Mouse (Mus musculus) cerebellum, adult 2 months (tissue): Measurements from ENCODE around the gene Hist1h4h. TPM values are rescaled to one million over a fixed set of nuclear protein-coding genes. Genes with fewer than 3 reads are reported as not detected.
A peak's percentile ranks its signal among the peaks of the same experiment; 100 is the strongest.
"Not testable (repeated sequence)": the region's sequence is repeated elsewhere in the genome, so short reads cannot be mapped to it uniquely, and the experiment has no call there.

Experiments used
- DNase-seq, 2 experiments: peaks; one replicate each; pipeline ENCODE4 v3.0.0; 2021
- H3K27ac ChIP-seq: fragments of 200-500 bp; 2 replicates; pipeline ENCODE4 v1.5.1; 2012; ENCODE audit warnings: low read length, control low read depth, inconsistent platforms; ENCODE audit not compliant: insufficient read depth
- H3K27me3 ChIP-seq: fragments of 200-500 bp; 2 replicates; pipeline ENCODE4 v1.6.1; 2012; ENCODE audit warnings: inconsistent platforms, mild to moderate bottlenecking, low read length, moderate library complexity; ENCODE audit not compliant: control insufficient read depth, insufficient read depth
- H3K4me1 ChIP-seq: fragments of 200-500 bp; 2 replicates; pipeline ENCODE4 v1.6.1; 2011; ENCODE audit warnings: low read length; ENCODE audit not compliant: control insufficient read depth, insufficient read depth
- H3K4me3 ChIP-seq: fragments of 200-500 bp; replicated peaks from 2 replicates; pipeline ENCODE3; 2011; ENCODE audit warnings: mild to moderate bottlenecking, low read depth, low read length, control low read depth; ENCODE audit not compliant: insufficient read depth
- CTCF ChIP-seq: fragments of 200-500 bp; IDR thresholded peaks from 2 replicates; pipeline ENCODE4 v1.5.1; 2011; ENCODE audit warnings: low read depth, mild to moderate bottlenecking, control low read depth, low read length, moderate library complexity, borderline replicate concordance; ENCODE audit not compliant: insufficient read depth
- POLR2A ChIP-seq: fragments of 200-500 bp; IDR thresholded peaks from 2 replicates; pipeline ENCODE4 v1.6.1; 2011; ENCODE audit warnings: low read length, control low read depth, borderline replicate concordance; ENCODE audit not compliant: insufficient read depth
- WGBS: fragments of 180-500 bp; shearing (Covaris S2); methylation state at CpG from one replicate; pipeline ENCODE4 v1.1.7; 2018; 5-methylcytosine and 5-hydroxymethylcytosine counted together
- polyA plus RNA-seq: library from polyadenylated mRNA; depleted of rRNA; stranded (reverse); fragments of >200 nt; gene quantifications from 2 replicates; pipeline ENCODE4 v1.2.3, GENCODE M21; 2012

The Hist1h4h gene
- polyA plus RNA-seq, 1 experiment, result 33.0 TPM

DNA sequence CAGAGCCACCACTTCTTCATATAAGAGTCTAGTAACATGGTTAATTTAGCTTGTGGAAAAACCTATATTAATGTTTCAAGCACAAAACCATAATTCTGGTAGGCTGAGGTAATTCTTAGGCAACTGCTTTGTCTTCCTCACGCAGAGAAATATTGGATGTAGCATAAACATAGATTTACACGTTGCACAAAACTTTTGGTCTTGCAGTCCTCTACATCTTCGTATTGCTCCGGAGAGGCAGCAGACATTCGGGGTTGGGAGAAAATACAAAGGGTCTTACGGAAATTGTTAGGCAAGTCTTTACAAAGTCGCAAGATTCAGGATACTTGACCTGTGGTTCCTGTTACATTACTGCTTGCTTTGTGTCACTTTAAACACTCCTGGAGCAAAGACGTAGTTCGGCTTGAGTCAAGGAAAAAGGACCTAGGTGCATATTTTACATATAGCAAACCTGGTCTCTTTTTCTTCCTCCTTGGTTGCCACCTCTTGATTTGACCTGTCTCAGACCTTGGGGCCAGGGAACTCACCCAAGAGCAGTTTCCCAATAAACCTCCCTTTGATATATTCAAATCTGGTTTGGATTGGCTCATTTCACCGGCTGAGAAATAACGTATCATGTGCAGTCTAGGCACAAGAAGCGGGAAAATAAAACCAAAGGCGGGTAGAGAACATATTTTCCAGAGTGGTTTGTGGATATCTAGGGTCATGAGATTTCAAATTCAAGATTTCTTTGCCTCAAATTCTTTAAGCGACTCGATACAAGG, 3.7 kb downstream of the Hist1h4h start:
- WGBS, result under 1% methylated on average over 15 of the region's 15 CpGs
- H3K27me3 ChIP-seq, result no peaks in the 10 kb centered on the region
- TF ChIP-seq POLR2A (no peak), CTCF (no peak)
- DNase-seq, result no peak
- H3K27ac ChIP-seq, result no peak overlapping the region
- H3K4me3 ChIP-seq, result peak overlapping the region; percentile 31
- peaks cover 4% of the 10 kb centered on the region; the same call in 1 of the 2 replicates for H3K4me1 ChIP-seq

- not testable (repeated sequence) for H3K27ac ChIP-seq, H3K27me3 ChIP-seq, H3K4me1 ChIP-seq
- WGBS, result under 1% methylated on average over 55 of the region's 62 CpGs
- peak; percentile 81 to 87 for DNase-seq
- H3K4me3 ChIP-seq, result peak within 1 kb of the TSS; percentile 31
Observed at GRCm38 (mm10) chr13:23535137-23536075, 4.6 kb downstream of the Hist1h4h start, which contains the start of gene Hist1h3g. Gene Hist1h3g, plus strand, starts transcription at chr13:23535422.

GRCm38 (mm10) chr13:23536076-23536822, 5.4 kb downstream of the Hist1h4h start:
- DNase-seq, result no peak
- WGBS, result 10% methylated on average over 7 of the region's 7 CpGs
- H3K27ac ChIP-seq, result no peak overlapping the region
- H3K4me3 ChIP-seq, result no peak overlapping the region
- TF ChIP-seq CTCF, result no peak
- TF ChIP-seq POLR2A, result no peak
- H3K27me3 ChIP-seq, result no peaks in the 10 kb centered on the region
- peaks cover 4% of the 10 kb centered on the region; the same call in 1 of the 2 replicates for H3K4me1 ChIP-seq

GRCm38 (mm10) chr13:23537006-23537710, 6.3 kb downstream of the Hist1h4h start:
- no peak overlapping the region for H3K4me3 ChIP-seq
- TF ChIP-seq POLR2A (no peak), CTCF (no peak)
- WGBS, result 81% methylated on average over 3 of the region's 3 CpGs
- no peak for DNase-seq
- H3K27me3 ChIP-seq, result no peaks in the 10 kb centered on the region
- no peak overlapping the region for H3K27ac ChIP-seq
- peaks cover 4% of the 10 kb centered on the region; the same call in 1 of the 2 replicates for H3K4me1 ChIP-seq

GRCm38 (mm10) chr13:23538249-23538648, 7.4 kb downstream of the Hist1h4h start:
- Histone ChIP-seq H3K27me3 (no peaks in the 10 kb centered on the region), H3K27ac (no peak overlapping the region), H3K4me1 (peaks cover 4% of the 10 kb centered on the region; the same call in 1 of the 2 replicates), H3K4me3 (no peak overlapping the region)
- whole genome bisulfite sequencing, result 58% methylated on average over 5 of the region's 5 CpGs
- DNase-seq, result no peak
- TF ChIP-seq POLR2A (no peak), CTCF (no peak)

- WGBS, result 83% methylated on average over 1 of the region's 1 CpGs
- not testable (repeated sequence) for H3K4me3 ChIP-seq, H3K4me1 ChIP-seq, H3K27me3 ChIP-seq, DNase-seq, H3K27ac ChIP-seq
Observed at GRCm38 (mm10) chr13:23539821-23540220, 9.0 kb downstream of the Hist1h4h start.

- TF ChIP-seq CTCF (no peak), POLR2A (no peak)
- 90% methylated on average over 3 of the region's 3 CpGs for WGBS
- Histone ChIP-seq H3K4me1 (no peaks in the 10 kb centered on the region), H3K4me3 (no peak overlapping the region), H3K27ac (no peak overlapping the region), H3K27me3 (no peaks in the 10 kb centered on the region)
- DNase-seq, result no peak
Observed at GRCm38 (mm10) chr13:23541497-23541896, 10.6 kb downstream of the Hist1h4h start.

DNA sequence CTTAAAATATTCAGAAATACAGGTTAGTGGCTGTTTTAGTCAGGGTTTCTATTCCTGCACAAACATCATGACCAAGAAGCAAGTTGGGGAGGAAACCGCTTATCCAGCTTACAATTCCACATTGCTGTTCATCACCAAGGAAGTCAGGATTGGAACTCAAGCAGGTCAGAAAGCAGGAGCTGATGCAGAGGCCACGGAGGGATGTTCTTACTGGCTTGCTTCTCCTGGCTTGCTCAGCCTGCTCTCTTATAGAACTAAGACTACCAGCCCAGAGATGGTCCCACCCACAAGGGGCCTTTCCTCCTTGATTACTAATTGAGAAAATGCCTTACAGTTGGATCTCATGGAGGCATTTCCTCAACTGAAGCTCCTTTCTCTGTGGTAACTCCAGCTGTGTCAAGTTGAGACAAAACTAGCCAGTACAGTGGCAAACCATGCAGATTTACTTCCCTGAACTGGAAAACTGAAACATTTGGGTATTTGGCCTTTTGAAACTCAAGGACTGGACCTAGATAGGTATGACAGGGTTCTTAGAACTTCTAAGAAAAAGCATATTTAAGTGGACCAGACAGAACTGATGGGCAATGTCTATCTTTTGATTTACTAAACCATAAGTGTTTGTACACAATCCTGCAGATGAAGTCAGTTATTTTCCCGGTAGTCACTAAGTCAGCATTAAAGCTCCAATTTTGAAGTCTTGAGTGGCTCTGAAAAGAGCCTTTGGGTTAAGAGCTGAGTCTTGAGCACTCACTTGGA, 11.6 kb downstream of the Hist1h4h start:
- not testable (repeated sequence) for H3K4me3 ChIP-seq, H3K27ac ChIP-seq
- 19% methylated on average over 3 of the region's 3 CpGs for WGBS

DNA sequence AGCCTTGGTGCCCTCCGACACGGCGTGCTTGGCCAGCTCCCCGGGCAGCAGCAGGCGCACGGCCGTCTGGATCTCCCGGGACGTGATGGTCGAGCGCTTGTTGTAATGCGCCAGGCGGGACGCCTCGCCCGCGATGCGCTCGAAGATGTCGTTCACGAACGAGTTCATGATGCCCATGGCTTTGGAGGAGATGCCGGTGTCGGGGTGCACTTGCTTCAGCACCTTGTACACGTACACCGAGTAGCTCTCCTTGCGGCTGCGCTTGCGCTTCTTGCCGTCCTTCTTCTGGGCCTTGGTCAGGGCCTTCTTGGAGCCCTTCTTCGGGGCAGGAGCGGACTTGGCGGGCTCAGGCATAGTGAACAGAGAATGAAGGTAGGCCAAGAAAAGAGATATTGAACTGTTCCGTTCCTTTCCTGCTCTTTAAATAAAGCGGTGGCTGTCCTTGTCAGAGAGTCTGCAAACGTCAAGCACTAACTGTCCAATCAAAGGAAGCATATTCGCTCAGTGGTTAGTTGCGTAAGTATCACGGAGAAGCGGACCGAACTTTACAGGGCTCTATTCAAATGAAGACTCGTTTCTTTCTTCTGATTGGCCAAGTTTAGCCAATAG, 12.3 kb downstream of the Hist1h4h start, which contains the start of gene Hist1h2bh:
Gene Hist1h2bh, minus strand, starts transcription at position 394 of the 609 bp plus-strand sequence.
- WGBS, result under 1% methylated on average over 40 of the region's 42 CpGs
- peak; percentile 62 to 76 for DNase-seq

More for the DNA sequence above, 11.6 kb downstream of the Hist1h4h start:
- not testable (repeated sequence) for DNase-seq, H3K4me1 ChIP-seq, H3K27me3 ChIP-seq

More for the DNA sequence above, 12.3 kb downstream of the Hist1h4h start, which contains the start of gene Hist1h2bh:
- H3K27ac ChIP-seq, H3K4me1 ChIP-seq, H3K27me3 ChIP-seq: not testable (repeated sequence)
- peak within 1 kb of the TSS; percentile 64 for H3K4me3 ChIP-seq
